Mouse (Mus musculus): ENCODE measurements around the gene Slc6a9.

DNA sequence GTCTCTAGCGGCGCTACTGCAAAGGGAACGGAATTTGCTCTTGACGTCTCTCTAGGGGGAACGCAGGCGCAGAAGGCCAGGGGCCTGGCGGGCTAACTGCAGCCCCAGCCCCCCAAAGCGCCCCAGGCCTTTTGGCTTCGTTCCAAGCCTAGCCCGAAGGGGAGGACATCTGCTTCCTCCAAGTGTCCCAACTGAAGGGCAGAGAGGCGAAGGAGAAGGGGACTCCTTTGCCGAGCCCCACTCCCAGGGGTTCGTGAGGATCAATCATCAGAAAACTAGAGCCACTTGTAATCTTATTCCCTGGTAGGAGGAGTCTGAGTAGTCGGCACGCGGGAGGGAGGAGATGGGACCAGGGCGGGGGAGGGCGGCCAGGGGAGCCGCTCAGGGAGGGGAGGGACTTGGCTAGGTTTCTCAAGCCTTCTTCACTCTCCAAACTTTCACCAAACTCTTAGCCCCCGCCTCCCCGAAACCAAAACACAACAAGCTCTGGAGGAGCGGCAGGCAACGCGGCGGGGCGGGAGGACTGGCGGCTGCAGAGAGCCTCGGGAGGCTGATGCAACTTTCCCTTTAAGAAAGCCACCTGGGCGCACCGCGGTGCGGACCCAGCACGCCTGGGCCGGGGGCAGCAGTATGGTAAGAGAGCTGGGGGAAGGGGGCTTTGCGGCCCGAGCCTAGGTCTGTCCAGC is 682 bp downstream of the Slc6a9 start:
- TF ChIP-seq CTCF (IDR thresholded peaks at IDR 0.05; ENCODE audit: low read depth) (no peak), EP300 (IDR thresholded peaks at IDR 0.05; ENCODE audit: low read depth) (no peak)
